Mouse (Mus musculus) neural tube, embryonic 11.5 days (tissue): ENCODE measurements around the gene Fnbp1l. TPM values are rescaled to one million over a fixed set of nuclear protein-coding genes. Genes with fewer than 3 reads are reported as not detected.

ENCODE experiments used
- ATAC-seq: fragments of 200-750 bp; cut with Nextera tagmentation; 2 replicates; pipeline ENCODE4 v1.8.0; 2017; ENCODE audit warnings: moderate number of reproducible peaks, mild to moderate bottlenecking, moderate TSS enrichment, moderate library complexity; ENCODE audit not compliant: insufficient read depth, low FRiP score, low TSS enrichment
- DNase-seq: peaks from one replicate; pipeline ENCODE4 v3.0.0-alpha.2; 2015; ENCODE audit warnings: low spot score
- H3K27ac ChIP-seq: fragments of 300-500 bp; sonication (generic); 2 replicates; pipeline ENCODE4 v1.5.1; 2014; ENCODE audit warnings: low read depth, mild to moderate bottlenecking, low read length
- H3K27me3 ChIP-seq: fragments of 300-500 bp; sonication (generic); 2 replicates; pipeline ENCODE4 v1.6.1; 2014; ENCODE audit warnings: mild to moderate bottlenecking, low read length, mixed read lengths; ENCODE audit not compliant: control insufficient read depth, insufficient read depth
- H3K36me3 ChIP-seq: fragments of 300-500 bp; sonication (generic); 2 replicates; pipeline ENCODE4 v1.6.1; 2014; ENCODE audit warnings: mild to moderate bottlenecking, low read length, moderate library complexity, mixed read lengths; ENCODE audit not compliant: control insufficient read depth, insufficient read depth
- H3K4me1 ChIP-seq: fragments of 300-500 bp; sonication (generic); 2 replicates; pipeline ENCODE4 v1.6.1; 2014; ENCODE audit warnings: low read length, mixed read lengths; ENCODE audit not compliant: control insufficient read depth, insufficient read depth
- H3K4me2 ChIP-seq: fragments of 300-500 bp; sonication (generic); 2 replicates; pipeline ENCODE4 v1.6.1; 2014; ENCODE audit warnings: low read depth, mild to moderate bottlenecking, moderate library complexity
- H3K4me3 ChIP-seq: fragments of 300-500 bp; sonication (generic); 2 replicates; pipeline ENCODE4 v1.5.1; 2014; ENCODE audit warnings: low read depth, low read length
- H3K9ac ChIP-seq: fragments of 300-500 bp; sonication (generic); 2 replicates; pipeline ENCODE4 v1.6.1; 2014; ENCODE audit warnings: mild to moderate bottlenecking, low read length
- H3K9me3 ChIP-seq: fragments of 300-500 bp; sonication (generic); 2 replicates; pipeline ENCODE4 v1.6.1; 2016; ENCODE audit warnings: low read length; ENCODE audit not compliant: control insufficient read depth
- WGBS: fragments of 180-500 bp; shearing (Covaris S2); extraction: QIAGEN DNeasy Blood & Tissue Kit; methylation state at CpG from one replicate; pipeline ENCODE4 v1.1.7; 2014; 5-methylcytosine and 5-hydroxymethylcytosine counted together
- polyA plus RNA-seq: library from polyadenylated mRNA; unstranded; fragments of >200 nt; fragmentation: Nextera tagmentation; extraction: Ambion mirVana; gene quantifications from 2 replicates; pipeline ENCODE4 v1.2.1, GENCODE M21; 2014

Fnbp1l gene
- polyA plus RNA-seq, 1 experiment from 2014 or later, result 85.2 TPM

DNA sequence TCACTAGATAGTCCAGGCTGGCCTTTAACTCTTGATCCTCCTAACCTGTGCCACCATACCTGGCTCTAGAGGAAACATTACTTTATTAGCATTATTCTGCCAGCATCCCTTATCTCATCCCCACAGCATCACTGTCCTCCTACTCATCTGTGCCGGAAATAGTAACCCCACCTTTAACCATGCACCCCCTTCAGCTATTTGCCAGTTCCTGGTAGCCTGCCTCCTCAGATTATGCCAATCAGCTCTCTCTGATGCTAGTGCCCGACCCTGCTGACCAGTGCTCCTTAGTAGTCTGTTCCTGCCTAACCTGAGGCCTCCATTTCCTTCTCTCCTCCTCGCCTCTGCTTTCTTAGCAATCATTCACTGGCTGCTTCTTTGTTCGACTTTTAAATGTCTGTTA, 72.0 kb downstream of the Fnbp1l start:
- Histone ChIP-seq H3K36me3 (peaks cover 4% of the 10 kb centered on the region), H3K27ac (no peak overlapping the region), H3K9ac (no peak overlapping the region), H3K4me1 (no peaks in the 10 kb centered on the region), H3K9me3 (no peaks in the 10 kb centered on the region), H3K4me3 (no peak overlapping the region), H3K27me3 (no peaks in the 10 kb centered on the region), H3K4me2 (no peak overlapping the region)
- DNase-seq (no peak), ATAC-seq (no peak)
- WGBS, result 85% methylated on average over 4 of the region's 4 CpGs

DNA sequence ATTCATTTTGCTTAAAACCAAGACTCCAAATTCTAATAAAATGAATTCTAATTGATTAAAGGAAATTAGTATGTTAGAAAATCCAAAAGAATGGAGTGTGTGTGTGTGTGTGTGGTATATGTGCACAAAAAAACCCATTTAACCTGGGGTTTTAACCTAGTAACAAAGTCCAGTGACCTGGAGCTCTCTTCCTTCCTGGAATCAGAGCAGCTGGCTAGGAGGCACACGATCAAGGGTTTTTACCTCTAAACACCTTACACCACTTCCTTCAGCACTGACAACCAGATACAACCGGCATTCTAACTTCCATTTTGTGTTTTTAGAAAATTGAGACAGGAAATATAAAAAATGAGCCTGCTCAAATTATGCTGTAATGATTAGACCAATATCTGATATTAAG, 74.2 kb downstream of the Fnbp1l start:
- Histone ChIP-seq H3K27me3 (no peaks in the 10 kb centered on the region), H3K4me2 (no peak overlapping the region), H3K4me3 (no peak overlapping the region), H3K27ac (no peak overlapping the region), H3K4me1 (no peaks in the 10 kb centered on the region), H3K9ac (no peak overlapping the region), H3K9me3 (no peaks in the 10 kb centered on the region), H3K36me3 (peaks cover 4% of the 10 kb centered on the region)
- 91% methylated on average over 2 of the region's 2 CpGs for WGBS
- ATAC-seq, result no peak
- DNase-seq, result no peak

DNA sequence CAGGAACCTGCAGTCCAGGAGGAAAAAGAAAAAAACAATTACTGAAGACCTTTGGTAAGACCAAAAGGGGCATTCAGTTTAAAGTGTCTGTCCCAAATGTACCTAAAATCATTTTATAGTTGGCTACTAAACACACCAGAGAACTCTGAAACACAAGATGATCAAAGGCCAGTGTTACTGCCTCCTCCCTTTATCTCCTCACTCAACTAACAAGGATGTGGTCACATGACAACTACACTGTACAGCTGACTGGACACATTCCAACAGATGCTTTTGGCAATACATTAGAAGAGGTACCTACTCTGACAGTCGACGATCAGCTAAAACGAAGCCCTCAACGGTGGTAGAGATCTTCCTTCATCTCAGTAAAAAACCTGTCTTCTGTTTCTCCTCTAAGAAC, 78.6 kb downstream of the Fnbp1l start:
- Histone ChIP-seq H3K4me1 (no peaks in the 10 kb centered on the region), H3K4me2 (no peak overlapping the region), H3K4me3 (no peak overlapping the region), H3K27me3 (no peaks in the 10 kb centered on the region), H3K36me3 (peaks cover 2% of the 10 kb centered on the region), H3K9me3 (no peaks in the 10 kb centered on the region), H3K9ac (no peak overlapping the region), H3K27ac (no peak overlapping the region)
- WGBS, result 90% methylated on average over 4 of the region's 4 CpGs
- ATAC-seq, result no peak
- DNase-seq, result no peak

DNA sequence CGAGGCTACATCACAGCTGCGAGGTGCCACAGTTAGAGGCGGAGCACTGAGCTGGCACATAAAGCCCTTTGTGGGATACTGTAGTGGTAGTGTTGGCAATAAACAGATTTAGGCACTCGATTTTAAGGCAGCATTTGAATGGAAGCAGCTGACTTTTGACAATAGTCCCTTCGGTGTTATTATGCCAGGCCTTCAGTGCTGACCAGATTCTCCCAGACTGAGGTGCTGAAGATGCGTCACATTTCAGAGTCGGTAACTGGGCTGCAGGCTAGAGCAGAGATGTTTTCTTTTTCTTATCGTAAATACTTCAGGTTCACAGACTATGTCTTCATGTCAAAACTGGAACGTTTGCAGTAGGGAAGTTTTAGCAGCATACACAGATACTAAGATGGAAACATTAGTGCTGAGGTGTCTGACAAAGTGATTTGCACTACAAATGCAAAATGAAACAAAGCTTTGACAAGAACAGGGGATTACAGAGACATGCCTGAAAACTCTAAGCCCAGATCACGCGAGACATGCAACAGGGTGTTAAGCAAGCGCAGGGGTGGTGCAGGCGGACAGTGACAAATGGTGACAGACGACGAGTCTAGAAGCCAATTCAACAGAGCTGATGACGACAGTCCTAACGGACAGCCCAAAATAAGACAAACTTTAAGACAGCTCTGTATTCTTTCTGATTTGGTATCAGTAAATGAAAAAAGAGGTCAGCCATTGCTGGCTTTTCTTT, 79.4 kb downstream of the Fnbp1l start:
- Histone ChIP-seq H3K27me3 (no peaks in the 10 kb centered on the region), H3K4me3 (no peak overlapping the region), H3K9ac (no peak overlapping the region), H3K4me2 (no peak overlapping the region), H3K36me3 (peaks cover 2% of the 10 kb centered on the region), H3K27ac (no peak overlapping the region), H3K4me1 (no peaks in the 10 kb centered on the region), H3K9me3 (no peaks in the 10 kb centered on the region)
- WGBS, result 61% methylated on average over 17 of the region's 17 CpGs
- ATAC-seq (no peak), DNase-seq (no peak)

DNA sequence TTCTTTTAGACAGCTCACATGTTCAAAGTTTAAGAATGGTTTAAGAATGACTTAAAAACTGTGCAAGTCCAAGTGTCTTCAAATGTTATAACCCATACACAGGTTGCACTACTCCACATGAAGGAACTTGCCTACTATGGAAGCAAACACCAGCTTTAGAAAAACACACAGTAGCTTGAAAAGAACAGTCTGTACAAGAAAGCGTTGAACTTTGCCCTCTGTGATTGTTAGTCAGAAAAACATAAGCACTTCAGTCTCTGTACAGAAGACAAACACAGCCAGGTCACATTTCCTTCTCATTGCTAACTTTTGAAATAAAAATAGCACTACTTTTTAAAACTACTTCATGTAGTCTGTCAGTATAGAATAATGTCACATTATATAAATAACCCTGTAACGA, 80.7 kb downstream of the Fnbp1l start:
- no peaks in the 10 kb centered on the region for H3K27me3 ChIP-seq
- H3K4me3 ChIP-seq, result no peak overlapping the region
- 95% methylated on average over 2 of the region's 2 CpGs for WGBS
- no peak overlapping the region for H3K9ac ChIP-seq
- ATAC-seq, result no peak
- peaks cover 2% of the 10 kb centered on the region for H3K36me3 ChIP-seq
- DNase-seq, result no peak
- H3K4me1 ChIP-seq, result no peaks in the 10 kb centered on the region
- H3K27ac ChIP-seq, result no peak overlapping the region
- H3K9me3 ChIP-seq, result no peaks in the 10 kb centered on the region
- H3K4me2 ChIP-seq, result no peak overlapping the region

DNA sequence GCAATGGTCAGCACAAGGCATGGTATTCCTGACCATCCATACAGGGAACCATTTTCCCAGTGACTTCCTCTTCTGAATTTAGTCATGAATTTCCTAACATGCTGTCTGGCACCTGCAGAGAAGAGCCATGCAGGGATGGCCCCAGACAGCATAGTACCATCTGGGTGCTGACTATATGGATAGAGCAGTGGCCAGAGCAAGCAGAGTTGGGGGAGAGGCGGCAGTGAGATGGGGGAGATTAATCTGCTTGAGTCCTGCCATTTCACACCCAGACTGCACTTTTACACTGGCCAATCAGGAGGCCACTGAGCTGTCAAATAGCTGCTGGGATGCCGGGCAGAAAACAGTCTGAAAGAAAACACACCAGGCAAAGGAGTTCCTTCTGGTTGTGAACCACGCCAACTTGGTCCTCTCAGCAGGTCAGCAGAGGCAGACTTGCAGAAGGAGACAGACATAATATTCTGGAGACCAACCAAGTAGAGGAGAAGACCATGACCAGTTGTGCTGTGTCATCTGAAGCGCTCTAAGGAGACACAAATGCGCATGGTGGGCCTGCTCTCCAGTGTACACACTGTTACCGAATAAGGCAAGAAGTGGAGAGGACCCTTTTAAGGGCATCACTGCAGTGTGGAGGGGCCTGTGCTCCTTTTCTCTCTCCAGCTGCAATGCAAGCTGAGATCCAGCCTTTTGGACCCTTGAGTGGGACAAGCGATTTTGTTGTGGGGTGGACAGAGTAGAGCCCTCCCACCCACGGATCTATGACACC, 83.4 kb downstream of the Fnbp1l start:
- 88% methylated on average over 8 of the region's 8 CpGs for WGBS
- no peak overlapping the region for H3K4me2 ChIP-seq
- no peak overlapping the region for H3K4me3 ChIP-seq
- no peaks in the 10 kb centered on the region for H3K27me3 ChIP-seq
- H3K9ac ChIP-seq, result no peak overlapping the region
- no peaks in the 10 kb centered on the region for H3K9me3 ChIP-seq
- ATAC-seq (no peak), DNase-seq (no peak)
- no peaks in the 10 kb centered on the region for H3K36me3 ChIP-seq
- H3K27ac ChIP-seq, result no peak overlapping the region
- H3K4me1 ChIP-seq, result no peaks in the 10 kb centered on the region

DNA sequence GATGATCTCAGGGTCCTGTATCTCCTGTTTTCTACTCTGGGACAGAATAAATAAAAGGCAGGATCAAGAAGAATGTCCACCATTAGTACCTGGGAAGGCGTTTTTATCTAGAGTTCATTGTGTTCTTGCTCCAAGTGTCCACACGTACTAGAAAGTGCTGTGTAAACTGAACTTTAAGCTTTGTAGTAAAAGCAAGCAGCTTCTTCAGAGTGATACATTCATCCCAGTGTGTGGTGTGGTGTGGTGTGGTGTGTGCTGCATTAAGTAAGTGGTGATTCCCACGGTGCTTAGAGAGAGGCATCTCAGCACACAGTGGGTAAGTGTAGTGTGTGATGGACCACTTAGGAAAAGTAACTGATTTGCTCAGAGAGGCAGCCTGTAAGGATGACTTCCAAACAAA, 91.0 kb downstream of the Fnbp1l start:
- no peaks in the 10 kb centered on the region for H3K9me3 ChIP-seq
- no peak for DNase-seq
- H3K4me3 ChIP-seq, result no peak overlapping the region
- WGBS, result 93% methylated on average over 3 of the region's 3 CpGs
- no peak overlapping the region for H3K27ac ChIP-seq
- H3K27me3 ChIP-seq, result no peaks in the 10 kb centered on the region
- no peak overlapping the region for H3K9ac ChIP-seq
- ATAC-seq, result no peak
- H3K4me1 ChIP-seq, result no peaks in the 10 kb centered on the region
- H3K36me3 ChIP-seq, result no peaks in the 10 kb centered on the region
- H3K4me2 ChIP-seq, result no peak overlapping the region

DNA sequence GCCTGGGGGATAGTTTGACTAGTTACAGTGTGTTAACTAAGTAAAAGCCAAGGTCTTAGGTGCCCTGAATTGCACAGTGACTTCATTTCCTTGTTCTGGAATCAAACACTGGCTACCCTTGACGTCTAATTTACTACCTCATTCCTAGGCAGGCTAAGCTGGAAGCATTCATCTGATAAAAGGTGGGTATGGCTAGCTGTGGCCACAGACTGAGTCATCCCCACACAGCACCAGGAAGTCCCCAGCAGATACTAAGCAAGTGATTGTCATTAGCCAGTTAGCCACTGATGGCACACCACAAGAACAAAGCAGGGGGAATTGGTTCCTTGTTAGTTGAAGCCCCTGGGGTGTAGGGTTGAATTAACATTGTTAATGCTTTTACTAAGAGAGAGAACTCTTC, 98.2 kb downstream of the Fnbp1l start:
- no peaks in the 10 kb centered on the region for H3K9me3 ChIP-seq
- H3K9ac ChIP-seq, result no peak overlapping the region
- H3K27ac ChIP-seq, result no peak overlapping the region
- no peaks in the 10 kb centered on the region for H3K27me3 ChIP-seq
- H3K4me3 ChIP-seq, result no peak overlapping the region
- 43% methylated on average over 1 of the region's 1 CpGs for WGBS
- no peaks in the 10 kb centered on the region for H3K36me3 ChIP-seq
- ATAC-seq (no peak), DNase-seq (no peak)
- H3K4me1 ChIP-seq, result peaks cover 16% of the 10 kb centered on the region; the same call in 1 of the 2 replicates
- no peak overlapping the region for H3K4me2 ChIP-seq

DNA sequence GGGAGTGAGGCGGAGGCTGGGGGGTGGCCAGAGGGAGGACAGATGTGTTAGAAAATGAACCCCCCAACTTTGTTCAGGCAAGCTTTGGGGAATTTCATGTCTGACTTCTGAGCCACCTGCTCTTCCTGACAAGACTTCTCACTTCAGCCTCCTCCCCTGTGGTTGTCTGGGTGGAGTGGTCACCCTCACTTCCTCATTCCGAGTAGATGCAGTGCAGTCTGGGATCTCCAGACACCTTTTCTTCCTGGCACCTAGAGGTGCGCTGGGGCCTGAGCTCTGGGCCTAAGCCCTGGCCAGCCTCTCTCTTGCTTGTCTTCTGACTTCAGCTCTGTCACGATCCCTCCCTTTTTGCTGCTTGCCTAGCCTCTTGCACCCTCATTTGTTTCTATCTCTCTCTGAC, 98.6 kb downstream of the Fnbp1l start:
- DNase-seq (no peak), ATAC-seq (no peak)
- Histone ChIP-seq H3K4me2 (no peak overlapping the region), H3K4me3 (no peak overlapping the region), H3K36me3 (no peaks in the 10 kb centered on the region), H3K9me3 (no peaks in the 10 kb centered on the region), H3K9ac (no peak overlapping the region), H3K27me3 (no peaks in the 10 kb centered on the region), H3K27ac (no peak overlapping the region), H3K4me1 (peaks cover 16% of the 10 kb centered on the region; the same call in 1 of the 2 replicates)
- WGBS, result 87% methylated on average over 4 of the region's 4 CpGs
